Mouse (Mus musculus) CH12.LX (cell line): Measurements from ENCODE around the gene Try5. TPM values are rescaled to one million over a fixed set of nuclear protein-coding genes. Genes with fewer than 3 reads are reported as not detected.

Experiments
- DNase-seq: peaks from one replicate; pipeline ENCODE4 v3.0.0-alpha.2; 2013; ENCODE audit errors: extremely low read depth
- H3K27ac ChIP-seq: 2 replicates; pipeline ENCODE4 v1.5.1; 2012; ENCODE audit warnings: low read depth, mild to moderate bottlenecking, control low read depth, moderate library complexity; ENCODE audit not compliant: insufficient read depth
- H3K27me3 ChIP-seq: replicated peaks from 2 replicates; pipeline ENCODE3; 2012; ENCODE audit warnings: inconsistent platforms
- H3K36me3 ChIP-seq, 2 experiments: replicated peaks in 1 of 2; 2 replicates each; pipeline versions ENCODE3 to v1.6.1; 2012; ENCODE audit warnings: inconsistent platforms in 1 of 2, low read length in 1 of 2, mild to moderate bottlenecking in 1 of 2, mixed read lengths in 1 of 2, moderate library complexity in 1 of 2; ENCODE audit not compliant: control insufficient read depth in 1 of 2, insufficient read depth in 1 of 2
- H3K4me1 ChIP-seq, 2 experiments: 2 replicates each; pipeline ENCODE4 v1.6.1; 2012; ENCODE audit warnings: inconsistent platforms in 1 of 2, moderate library complexity in 1 of 2; ENCODE audit not compliant: insufficient read depth in 2 of 2, control insufficient read depth in 1 of 2
- H3K4me2 ChIP-seq: 2 replicates; pipeline ENCODE4 v1.6.1; 2012; ENCODE audit warnings: low read depth, mild to moderate bottlenecking, control low read depth; ENCODE audit not compliant: poor library complexity, insufficient read depth, severe bottlenecking
- H3K4me3 ChIP-seq, 3 experiments: fragments of 150-350 bp in 1 of 3; sonication (generic) in 1 of 3; replicated peaks in 1 of 3; 2 replicates each; pipeline versions ENCODE3 to v1.5.1; 2011 to 2012; ENCODE audit warnings: low read depth in 2 of 3, low read length in 2 of 3, mild to moderate bottlenecking in 2 of 3, moderate library complexity in 2 of 3, control low read depth in 1 of 3, improper control_type of control experiment in 1 of 3, inconsistent platforms in 1 of 3, mixed read lengths in 1 of 3; ENCODE audit not compliant: poor library complexity in 1 of 3
- H3K79me2 ChIP-seq: replicated peaks from 2 replicates; pipeline ENCODE4 v1.6.1; 2012; ENCODE audit warnings: mild to moderate bottlenecking, moderate library complexity; ENCODE audit not compliant: control insufficient read depth, poor library complexity, insufficient read depth, severe bottlenecking; ENCODE audit errors: extremely low read depth
- H3K9ac ChIP-seq: 2 replicates; pipeline ENCODE4 v1.6.1; 2012; ENCODE audit warnings: low read depth, mild to moderate bottlenecking, control low read depth, moderate library complexity; ENCODE audit not compliant: insufficient read depth
- H3K9me3 ChIP-seq: replicated peaks from 2 replicates; pipeline ENCODE3; 2012; ENCODE audit warnings: low read length, inconsistent platforms, mixed read lengths
- CTCF ChIP-seq, 2 experiments: IDR thresholded peaks in 1 of 2; conservative IDR thresholded peaks in 1 of 2; 2 replicates each; pipeline ENCODE4 v1.5.1; 2011 to 2012; ENCODE audit warnings: low read depth in 2 of 2, low read length in 2 of 2, improper control_type of control experiment in 1 of 2, inconsistent platforms in 1 of 2, mild to moderate bottlenecking in 1 of 2, moderate library complexity in 1 of 2
- KAT2A ChIP-seq: IDR thresholded peaks from 2 replicates; pipeline ENCODE4 v1.6.1; 2012; ENCODE audit warnings: low read length, improper control_type of control experiment, inconsistent platforms; ENCODE audit not compliant: insufficient replicate concordance
- RAD21 ChIP-seq: IDR thresholded peaks from 2 replicates; pipeline ENCODE4 v1.6.1; 2011; ENCODE audit warnings: low read depth, mild to moderate bottlenecking, low read length, improper control_type of control experiment, moderate library complexity
- SMC3 ChIP-seq: IDR thresholded peaks from 2 replicates; pipeline ENCODE4 v1.6.1; 2011; ENCODE audit warnings: low read depth, low read length, improper control_type of control experiment
- ZKSCAN1 ChIP-seq: IDR thresholded peaks from 2 replicates; pipeline ENCODE4 v1.6.1; 2012; ENCODE audit warnings: low read depth, inconsistent platforms, low read length, improper control_type of control experiment, borderline replicate concordance
- dilution Hi-C: fragments of 300-500 bp; cut with MboI; formaldehyde crosslinking; loops from 2 replicates; pipeline ENCODE4 v1.14.3; 2020; ENCODE audit warnings: low sequenced_read_pairs; ENCODE audit not compliant: extremely low pct_unique_long_range_greater_than_20kb, extremely low pct_ligation_motif_present
- in situ Hi-C: fragments of 300-500 bp; cut with MboI; formaldehyde crosslinking; loops from 3 replicates; pipeline ENCODE4 v1.14.3; 2019; ENCODE audit warnings: low sequenced_read_pairs, low pct_ligation_motif_present, low pct_unique_long_range_greater_than_20kb, mixed read lengths
- polyA plus RNA-seq: library from polyadenylated mRNA; unstranded; fragments of >175 nt; gene quantifications from 2 replicates; pipeline ENCODE4 v1.2.1, GENCODE M21; 2012; ENCODE audit warnings: low read depth; ENCODE audit not compliant: insufficient read length
- total RNA-seq, 2 experiments: library from RNA; depleted of rRNA; stranded (reverse); fragments of 300-350 nt in 1 of 2; fragments of >200 nt in 1 of 2; gene quantifications; 2 replicates each; pipeline ENCODE4 v1.2.3; 2012 to 2014

The Try5 gene
- total and polyA plus RNA-seq, 3 experiments: 0.17 TPM; not detected in 2

DNA sequence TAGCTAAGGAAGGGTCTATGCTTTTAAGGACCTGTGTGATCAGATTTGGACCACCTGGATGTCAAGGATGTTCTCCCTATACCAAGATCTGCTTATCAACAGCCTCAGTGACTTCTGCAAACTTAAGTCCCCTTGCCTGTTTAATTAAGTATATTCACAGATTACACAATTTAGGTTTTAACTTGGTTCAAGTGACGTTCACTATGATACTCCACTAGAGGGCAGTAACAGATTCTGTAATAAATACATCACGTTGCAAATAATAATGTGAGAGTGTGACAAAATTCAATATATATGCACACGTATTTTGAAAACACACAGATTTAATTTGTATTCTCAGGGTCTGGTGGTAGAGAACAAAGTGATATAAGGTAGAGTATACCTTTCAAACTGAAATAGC, 53.8 kb downstream of the Try5 start:
- TF ChIP-seq RAD21 (peak; percentile 45), CTCF (conservative IDR thresholded peaks at IDR 0.05 in 1 of 2, IDR thresholded peaks at IDR 0.05 in 1 of 2; ENCODE audit: low read depth in 2 of 2, low read length in 2 of 2) (peak; percentile 22 to 48; a peak in 3 of 4 replicates), SMC3 (peak; percentile 31; the same call in 1 of the 2 replicates), KAT2A (no peak), ZKSCAN1 (no peak)
- Histone ChIP-seq H3K4me1 (no peaks in the 10 kb centered on the region), H3K4me2 (no peak overlapping the region), H3K9me3 (no peaks in the 10 kb centered on the region), H3K9ac (no peak overlapping the region), H3K79me2 (no peaks in the 10 kb centered on the region), H3K4me3 (no peak overlapping the region), H3K27ac (no peak overlapping the region), H3K36me3 (no peaks in the 10 kb centered on the region), H3K27me3 (no peaks in the 10 kb centered on the region)
- dilution Hi-C loops: no loop called here
- in situ Hi-C loops: loop anchor here (25.0 kb wide), 1 partner anchor 250 kb away; the partner anchor contains the start of gene Prss2
- DNase-seq: peak; percentile 27

Other genes with a start within 250 kb of the Try5 start
- not detected in 2 replicates for gene Try4, start 14.6 kb downstream of the Try5 start, total RNA-seq (2012; rRNA removed)
- not detected in 2 replicates for gene Try4, start 14.6 kb downstream of the Try5 start, total RNA-seq (2014; rRNA removed)
- gene Try4, start 14.6 kb downstream of the Try5 start, polyA plus RNA-seq: not detected in 2 replicates
- not detected in 2 replicates for gene Try10, start 37.3 kb upstream of the Try5 start, total RNA-seq (2012; rRNA removed)
- not detected in 2 replicates for gene Try10, start 37.3 kb upstream of the Try5 start, total RNA-seq (2014; rRNA removed)
- not detected in 2 replicates for gene Try10, start 37.3 kb upstream of the Try5 start, polyA plus RNA-seq
- not detected in 2 replicates for gene Prss3, start 60.8 kb upstream of the Try5 start, total RNA-seq (2012; rRNA removed)
- not detected in 2 replicates for gene Prss3, start 60.8 kb upstream of the Try5 start, total RNA-seq (2014; rRNA removed)
- not detected in 2 replicates for gene Prss3, start 60.8 kb upstream of the Try5 start, polyA plus RNA-seq
- gene Gm5771, start 75.5 kb upstream of the Try5 start, total RNA-seq (2012; rRNA removed): not detected in 2 replicates
- not detected in 2 replicates for gene Gm5771, start 75.5 kb upstream of the Try5 start, total RNA-seq (2014; rRNA removed)
- gene Gm5771, start 75.5 kb upstream of the Try5 start, polyA plus RNA-seq: not detected in 2 replicates
- gene Gm10334, start 129.3 kb upstream of the Try5 start, total RNA-seq (2012; rRNA removed): not detected in 2 replicates
- not detected in 2 replicates for gene Gm10334, start 129.3 kb upstream of the Try5 start, total RNA-seq (2014; rRNA removed)
- not detected in 2 replicates for gene Gm10334, start 129.3 kb upstream of the Try5 start, polyA plus RNA-seq
- not detected in 2 replicates for gene Prss1, start 142.1 kb upstream of the Try5 start, total RNA-seq (2012; rRNA removed)
- gene Prss1, start 142.1 kb upstream of the Try5 start, total RNA-seq (2014; rRNA removed): not detected in 2 replicates
- not detected in 2 replicates for gene Prss1, start 142.1 kb upstream of the Try5 start, polyA plus RNA-seq
- not detected in 2 replicates for gene Prss2, start 204.9 kb upstream of the Try5 start, total RNA-seq (2012; rRNA removed)
- not detected in 2 replicates for gene Prss2, start 204.9 kb upstream of the Try5 start, total RNA-seq (2014; rRNA removed)
- not detected in 2 replicates for gene Prss2, start 204.9 kb upstream of the Try5 start, polyA plus RNA-seq